ENCODE assay signal across 7 mouse cellular contexts in the genomic region with DNA sequence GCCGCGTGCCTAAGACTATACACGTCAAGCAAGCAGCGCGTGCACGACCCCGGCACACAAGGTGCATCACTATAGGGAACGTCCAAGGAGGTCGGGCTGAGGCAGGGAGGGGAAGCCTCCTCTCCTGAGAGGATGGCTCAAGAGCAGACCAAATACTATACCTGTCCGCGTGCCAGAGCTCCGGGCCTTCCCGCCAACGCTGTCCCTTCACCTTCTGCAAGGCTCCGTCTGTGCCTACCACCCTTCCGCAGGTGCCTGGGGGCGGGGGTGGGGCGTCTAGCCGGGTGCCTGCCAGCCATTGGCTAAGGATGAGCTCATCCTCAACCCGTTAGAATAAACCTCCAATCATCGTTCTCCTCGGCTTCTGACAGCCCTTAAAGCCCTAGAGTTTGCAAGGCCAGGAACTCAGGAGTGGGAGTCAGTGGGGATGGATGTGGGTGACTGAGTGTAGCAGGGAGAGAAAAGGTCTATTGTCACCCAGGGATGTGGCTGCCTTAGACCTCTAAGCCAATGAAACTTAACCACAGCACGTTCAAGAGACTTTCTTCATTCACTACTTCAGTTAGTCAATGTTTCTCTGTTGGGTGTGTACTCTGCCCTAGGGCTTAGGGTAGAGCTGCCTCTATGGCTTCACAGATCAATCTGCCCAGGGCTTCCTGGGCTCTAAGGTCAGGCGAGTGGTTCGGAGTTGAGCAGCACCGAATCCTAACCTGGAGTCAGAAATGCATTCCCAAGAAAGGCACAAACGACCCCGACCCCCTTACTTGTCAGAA. TPM values are rescaled to one million over a fixed set of nuclear protein-coding genes. Genes with fewer than 3 reads are reported as not detected.
A peak's percentile ranks its signal among the peaks of the same experiment; 100 is the strongest.
DNase-seq lines count a peak whose midpoint lies in the region; ATAC-seq and TF ChIP-seq lines count a peak whose summit lies in the region.

A gene (minus strand): TSS at position 263 of the 773 bp plus-strand sequence.

- peak; percentile 90 for DNase-seq in cerebellum, postnatal 14 days
- DNase-seq in frontal cortex, postnatal 14 days (ENCODE audit: low spot score in 2 of 2): peak; percentile 71 to 72
- DNase-seq in midbrain, embryonic 14.5 days: peak; percentile 88
- peak; percentile 54 for DNase-seq in stomach, postnatal 0 days (ENCODE audit: low spot score)

- peak within 1 kb of the TSS; percentile 44 for H3K4me2 ChIP-seq in kidney, embryonic 14.5 days (replicated peaks; ENCODE audit: low read depth, low read length)
- peak within 1 kb of the TSS; percentile 46 for H3K4me2 ChIP-seq in limb, embryonic 12.5 days
- peak within 1 kb of the TSS; percentile 71 for H3K4me2 ChIP-seq in midbrain, embryonic 14.5 days (ENCODE audit: low read length)
- peak within 1 kb of the TSS; percentile 34 for H3K4me2 ChIP-seq in stomach, postnatal 0 days (replicated peaks; ENCODE audit: low read depth)

- no peaks in the 10 kb centered on the region for H3K36me3 ChIP-seq in kidney, embryonic 14.5 days (ENCODE audit: control insufficient read depth, insufficient read depth, low read length)
- H3K36me3 ChIP-seq in limb, embryonic 12.5 days: no peaks in the 10 kb centered on the region
- peaks cover 5% of the 10 kb centered on the region; the same call in 1 of the 2 replicates for H3K36me3 ChIP-seq in midbrain, embryonic 14.5 days (ENCODE audit: control insufficient read depth, insufficient read depth, low read length)
- H3K36me3 ChIP-seq in stomach, postnatal 0 days (ENCODE audit: control insufficient read depth, insufficient read depth, low read length): no peaks in the 10 kb centered on the region

- no peak within 1 kb of the TSS for H3K27ac ChIP-seq in kidney, embryonic 14.5 days (ENCODE audit: low read depth, low read length)
- H3K27ac ChIP-seq in limb, embryonic 12.5 days: no peak within 1 kb of the TSS
- H3K27ac ChIP-seq in midbrain, embryonic 14.5 days (replicated peaks; ENCODE audit: low read depth, low read length): peak within 1 kb of the TSS; percentile 46
- no peak within 1 kb of the TSS for H3K27ac ChIP-seq in stomach, postnatal 0 days (replicated peaks)

- peaks cover 14% of the 10 kb centered on the region for H3K27me3 ChIP-seq in kidney, embryonic 14.5 days (ENCODE audit: control insufficient read depth, insufficient read depth, low read length)
- H3K27me3 ChIP-seq in limb, embryonic 12.5 days: peaks cover 42% of the 10 kb centered on the region
- no peaks in the 10 kb centered on the region for H3K27me3 ChIP-seq in midbrain, embryonic 14.5 days (ENCODE audit: control insufficient read depth, insufficient read depth, low read length)
- H3K27me3 ChIP-seq in stomach, postnatal 0 days (ENCODE audit: control insufficient read depth, insufficient read depth, low read length): no peaks in the 10 kb centered on the region

- 14% methylated on average over 28 of the region's 28 CpGs for WGBS in kidney, embryonic 14.5 days
- 15% methylated on average over 28 of the region's 28 CpGs for WGBS in limb, embryonic 12.5 days
- WGBS in midbrain, embryonic 14.5 days: 16% methylated on average over 28 of the region's 28 CpGs
- WGBS in stomach, postnatal 0 days: 16% methylated on average over 28 of the region's 28 CpGs

- no peak for TF ChIP-seq CTCF in stomach, postnatal 0 days (IDR thresholded peaks at IDR 0.05; ENCODE audit: low read depth)

- peaks cover 16% of the 10 kb centered on the region for H3K4me1 ChIP-seq in kidney, embryonic 14.5 days (ENCODE audit: control insufficient read depth, insufficient read depth, low read length)
- peaks cover 15% of the 10 kb centered on the region for H3K4me1 ChIP-seq in limb, embryonic 12.5 days (replicated peaks)
- H3K4me1 ChIP-seq in midbrain, embryonic 14.5 days (ENCODE audit: control insufficient read depth, insufficient read depth, low read length): peaks cover 5% of the 10 kb centered on the region
- H3K4me1 ChIP-seq in stomach, postnatal 0 days (replicated peaks; ENCODE audit: control insufficient read depth, insufficient read depth): no peaks in the 10 kb centered on the region

- H3K9ac ChIP-seq in kidney, embryonic 14.5 days (ENCODE audit: low read depth, low read length): peak within 1 kb of the TSS; percentile 18; the same call in 1 of the 2 replicates
- H3K9ac ChIP-seq in limb, embryonic 12.5 days (replicated peaks): no peak within 1 kb of the TSS; the same call in 1 of the 2 replicates
- peak within 1 kb of the TSS; percentile 59 for H3K9ac ChIP-seq in midbrain, embryonic 14.5 days (replicated peaks; ENCODE audit: low read length)
- H3K9ac ChIP-seq in stomach, postnatal 0 days (ENCODE audit: low read length): no peak within 1 kb of the TSS

- peak within 1 kb of the TSS; percentile 28; the same call in 1 of the 2 replicates for H3K4me3 ChIP-seq in kidney, embryonic 14.5 days (ENCODE audit: low read length)
- peak within 1 kb of the TSS; percentile 22 for H3K4me3 ChIP-seq in limb, embryonic 12.5 days (replicated peaks)
- peak within 1 kb of the TSS; percentile 51 for H3K4me3 ChIP-seq in midbrain, embryonic 14.5 days (replicated peaks; ENCODE audit: low read depth, low read length)
- 0 out of 2 replicates have a peak within 1 kb of the TSS, but pooled peaks have one; percentile 1 for H3K4me3 ChIP-seq in stomach, postnatal 0 days (ENCODE audit: low read depth, low read length)

- no peaks in the 10 kb centered on the region for H3K9me3 ChIP-seq in kidney, embryonic 14.5 days (ENCODE audit: control insufficient read depth, low read length)
- no peaks in the 10 kb centered on the region for H3K9me3 ChIP-seq in limb, embryonic 12.5 days
- H3K9me3 ChIP-seq in midbrain, embryonic 14.5 days (ENCODE audit: control insufficient read depth, low read length): no peaks in the 10 kb centered on the region
- H3K9me3 ChIP-seq in stomach, postnatal 0 days (ENCODE audit: control insufficient read depth, low read length): no peaks in the 10 kb centered on the region

- TF ChIP-seq EP300 in stomach, postnatal 0 days (optimal IDR thresholded peaks at IDR 0.05): no peak

- ATAC-seq in activated CD4-positive, CD25-positive, alpha-beta regulatory T cell, adult 4 months: peak; percentile 81
- ATAC-seq in kidney, embryonic 14.5 days (ENCODE audit: low FRiP score, low TSS enrichment): peak; percentile 67
- ATAC-seq in limb, embryonic 12.5 days (ENCODE audit: insufficient number of reproducible peaks, insufficient read depth, low FRiP score, low TSS enrichment, low read depth): no peak; the same call in 1 of the 2 replicates
- ATAC-seq in midbrain, embryonic 14.5 days (ENCODE audit: low FRiP score, low TSS enrichment): peak; percentile 94
- peak; percentile 53 for ATAC-seq in stomach, postnatal 0 days (ENCODE audit: low FRiP score, low TSS enrichment)

RNA-seq across cellular contexts. Expression of the gene that starts here (rescaled TPM):
- under 1 TPM; 0.73 to 0.83 TPM for polyA plus RNA-seq in activated CD4-positive, CD25-positive, alpha-beta regulatory T cell, adult 4 months (2017; shearing (Covaris generic))
- 0.61 and 1.0 TPM in 2 replicates for polyA plus RNA-seq in kidney, embryonic 14.5 days (2014; fragmentation: Nextera tagmentation; extraction: Ambion mirVana)
- 0.46 and 0.56 TPM in 2 replicates for polyA plus RNA-seq in limb, embryonic 12.5 days (2016; fragmentation: Nextera tagmentation; extraction: Ambion mirVana)
- polyA plus RNA-seq in midbrain, embryonic 14.5 days (2014; fragmentation: Nextera tagmentation; extraction: Ambion mirVana): 22.2 and 27.1 TPM in 2 replicates
- 0.65 and 0.75 TPM in 2 replicates for polyA plus RNA-seq in stomach, postnatal 0 days (2015; fragmentation: Nextera tagmentation; extraction: Ambion mirVana)

Comparison
In these comparisons a context has a peak if more than half of its experiments do, and no peak if none do; other contexts are left out.
1. RNA of the gene that starts here (polyA plus RNA-seq): 22.2 to 27.1 TPM in midbrain, embryonic 14.5 days; 0.73 to 0.83 TPM in activated CD4-positive, CD25-positive, alpha-beta regulatory T cell, adult 4 months, 0.65 to 0.75 TPM in stomach, postnatal 0 days, 0.61 to 1.0 TPM in kidney, embryonic 14.5 days and 0.46 to 0.56 TPM in limb, embryonic 12.5 days; every median in the first group is over 10 times any median in the second.
2. Peak in ATAC-seq in activated CD4-positive, CD25-positive, alpha-beta regulatory T cell, adult 4 months; RNA of the gene not detected or under 1 TPM.
3. Peak in DNase-seq, ATAC-seq, H3K4me3 ChIP-seq and H3K4me2 ChIP-seq in stomach, postnatal 0 days; RNA of the gene not detected or under 1 TPM.
4. H3K4me3 ChIP-seq: peak in every context shown above with its lines; median percentile 51 in midbrain, embryonic 14.5 days; 28 in kidney, embryonic 14.5 days; 22 in limb, embryonic 12.5 days; 1 in stomach, postnatal 0 days.
5. H3K9ac ChIP-seq: peak in kidney, embryonic 14.5 days (single experiment) and midbrain, embryonic 14.5 days (single experiment); none in limb, embryonic 12.5 days (single experiment) and stomach, postnatal 0 days (single experiment).
6. Peak in every context shown above with its lines, with median percentiles within 50 percentile points of each other: DNase-seq and H3K4me2 ChIP-seq.